Mouse (Mus musculus) hindlimb bud, embryonic 11.5 days (tissue): ENCODE results near the gene C1rl.

Experiments used
- DNase-seq: peaks from one replicate; pipeline ENCODE4 v3.0.0-alpha.2; 2012; ENCODE audit warnings: low read depth, low spot score; ENCODE audit errors: extremely low spot score

C1rl gene

GRCm38 (mm10) chr6:124492842-124493561, at the start of gene C1rl:
Gene C1rl, plus strand, starts transcription at chr6:124493113.
- peak; percentile 92 for DNase-seq

DNA sequence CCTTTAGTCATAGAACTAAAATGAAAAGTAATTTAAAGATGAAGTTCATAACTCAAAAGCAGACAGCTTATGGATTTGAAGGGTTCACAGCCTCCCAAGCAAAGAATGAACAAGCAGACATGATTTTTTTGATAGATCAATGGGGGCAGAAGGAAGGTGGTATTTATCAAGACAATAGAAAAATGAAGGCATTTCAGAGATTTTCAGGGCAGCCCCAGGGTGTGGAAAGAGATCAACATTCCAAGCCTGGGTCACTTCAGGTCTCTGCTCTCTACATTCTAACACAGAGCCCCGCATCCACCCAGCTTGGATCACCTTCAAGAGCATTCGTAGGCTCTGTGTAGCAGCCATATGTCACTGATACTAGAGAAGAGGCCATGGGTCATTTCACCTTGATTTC, 49.6 kb upstream of the C1rl start:
- no peak for DNase-seq

DNA sequence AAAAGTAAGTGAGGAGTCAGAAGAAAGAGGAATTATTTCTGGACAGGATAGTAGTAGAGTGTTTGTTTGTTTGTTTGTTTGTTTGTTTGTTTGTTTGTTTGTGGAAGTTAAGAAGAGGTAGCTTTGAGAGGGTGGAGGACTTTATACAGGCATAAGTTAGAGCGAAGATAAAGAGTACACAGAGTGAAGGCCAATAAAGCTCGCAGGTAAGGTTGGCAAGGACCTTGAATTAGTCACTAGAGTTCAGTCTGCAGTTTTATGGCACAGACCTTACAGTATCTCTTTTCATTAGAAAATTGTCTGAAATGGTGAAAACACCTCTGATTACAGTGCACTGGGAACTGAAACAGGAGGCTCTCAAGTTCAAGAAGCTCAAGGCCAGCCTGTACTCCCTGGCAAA, 46.9 kb upstream of the C1rl start:
- DNase-seq: no peak

GRCm38 (mm10) chr6:124446459-124446858, 46.5 kb upstream of the C1rl start:
- no peak for DNase-seq

DNA sequence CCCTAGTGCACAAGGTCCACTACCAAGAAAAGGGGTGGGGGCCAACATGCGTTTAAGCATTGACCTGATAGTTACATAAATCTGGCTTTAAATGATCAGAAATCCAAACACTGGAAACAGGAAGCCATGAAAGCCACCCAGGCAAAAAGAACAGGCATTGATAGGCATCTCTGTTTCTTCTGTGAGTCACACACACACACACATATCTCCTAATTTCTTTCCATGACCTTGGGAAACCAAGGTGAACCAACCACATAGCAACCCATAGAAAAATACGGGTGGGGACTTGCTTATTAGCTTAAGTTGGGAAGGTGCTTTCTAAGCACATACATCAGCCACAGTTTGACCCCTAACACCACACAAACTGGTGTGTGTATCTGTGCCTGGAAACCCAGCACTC, 45.6 kb upstream of the C1rl start:
- DNase-seq: no peak

DNA sequence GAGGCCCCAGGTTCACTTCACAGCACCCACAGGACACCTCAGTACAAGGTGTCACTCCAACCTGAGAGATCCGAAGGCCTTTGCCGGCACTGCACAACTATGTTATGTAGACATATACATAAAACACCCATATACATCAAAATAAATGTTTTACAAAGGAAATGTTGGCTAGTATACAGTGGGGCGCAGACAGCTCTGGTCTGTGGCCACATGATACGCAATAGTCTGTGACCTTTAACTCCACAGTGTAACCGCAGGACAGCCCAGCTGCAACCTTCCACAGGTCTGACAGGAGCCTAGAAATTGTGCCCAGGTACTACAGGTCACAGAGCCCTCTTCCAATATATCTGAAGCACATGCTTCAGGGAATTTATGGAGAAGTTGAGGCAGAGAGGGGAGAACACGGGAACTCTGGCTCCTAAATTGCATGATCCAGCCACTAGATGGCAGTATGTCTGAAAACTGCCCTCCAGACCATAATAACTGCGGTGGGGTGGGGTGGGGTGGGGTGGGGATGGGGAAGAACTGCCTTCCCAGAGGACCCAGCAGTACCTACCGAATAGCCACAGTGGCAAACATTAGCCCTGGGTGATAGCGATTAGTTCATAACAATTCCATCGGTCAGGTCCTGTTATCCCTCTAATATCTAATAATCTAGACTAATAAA, 44.6 kb upstream of the C1rl start:
- no peak for DNase-seq

DNA sequence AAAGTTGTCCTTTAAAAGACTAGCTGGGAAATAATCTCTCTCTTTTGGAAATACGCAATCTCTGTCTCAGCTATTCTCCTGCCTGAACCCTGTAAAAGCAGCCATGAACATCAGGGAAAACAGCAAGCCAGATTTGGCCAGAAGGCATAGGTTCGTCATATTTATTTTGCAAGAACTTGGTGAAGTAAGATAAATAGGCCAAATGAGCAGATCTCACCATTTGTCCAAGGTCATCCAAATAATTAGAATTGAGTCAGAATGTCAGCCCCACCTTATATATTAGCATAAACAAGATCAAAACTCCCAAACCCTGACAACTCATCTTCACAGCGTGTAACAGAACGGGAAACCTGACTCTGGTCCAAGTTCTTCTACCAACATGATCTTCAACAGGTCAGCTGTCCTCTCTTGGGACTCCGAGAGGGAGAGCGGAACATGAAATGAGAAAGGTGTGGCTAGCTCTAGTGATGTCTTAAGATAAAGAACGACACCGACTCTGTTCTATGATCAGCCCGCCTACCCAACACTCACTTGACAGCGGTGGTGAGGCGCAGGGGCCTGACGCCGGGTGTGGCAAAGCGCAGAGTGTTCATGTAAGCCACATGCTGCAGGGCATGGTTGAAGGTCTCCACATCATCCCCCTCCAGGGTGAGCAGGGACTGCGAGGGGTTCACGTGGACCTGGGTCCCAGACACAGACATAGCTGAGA, 43.8 kb upstream of the C1rl start:
- DNase-seq: no peak

DNA sequence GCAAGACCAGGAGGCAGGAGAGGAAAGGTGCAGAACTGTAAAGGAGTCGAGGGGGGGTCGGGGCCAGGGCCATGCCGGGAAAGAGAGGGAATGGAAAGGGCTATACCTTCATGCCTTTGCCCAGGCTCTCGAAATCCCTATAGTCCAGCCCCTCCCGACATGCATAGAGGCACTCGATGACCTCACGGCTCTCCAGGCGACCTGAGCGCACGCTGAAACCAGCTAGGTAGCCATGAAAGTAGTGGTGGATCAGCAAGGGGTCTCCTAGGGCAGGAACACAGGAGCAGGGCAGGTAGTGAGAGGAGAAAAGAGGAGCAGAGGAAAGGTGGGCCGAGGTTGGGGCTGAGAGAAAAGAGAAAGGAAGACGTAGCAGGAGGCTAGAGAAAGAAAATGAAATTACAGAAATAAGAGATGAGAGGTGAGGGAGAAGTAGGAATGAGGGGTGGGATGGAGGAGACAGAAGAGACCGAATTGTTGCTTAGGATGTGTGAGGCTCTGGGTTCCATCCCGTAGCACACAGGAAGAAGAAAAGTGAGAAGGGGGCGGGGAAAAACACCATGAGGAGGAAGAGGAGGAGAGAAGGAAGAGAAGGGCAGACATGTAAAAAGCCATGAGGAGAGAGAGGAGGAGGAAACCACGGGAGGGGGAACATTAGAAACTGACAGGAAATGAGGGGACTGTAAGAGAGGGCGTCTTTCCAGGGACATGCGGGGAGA, 43.1 kb upstream of the C1rl start:
- DNase-seq: no peak

DNA sequence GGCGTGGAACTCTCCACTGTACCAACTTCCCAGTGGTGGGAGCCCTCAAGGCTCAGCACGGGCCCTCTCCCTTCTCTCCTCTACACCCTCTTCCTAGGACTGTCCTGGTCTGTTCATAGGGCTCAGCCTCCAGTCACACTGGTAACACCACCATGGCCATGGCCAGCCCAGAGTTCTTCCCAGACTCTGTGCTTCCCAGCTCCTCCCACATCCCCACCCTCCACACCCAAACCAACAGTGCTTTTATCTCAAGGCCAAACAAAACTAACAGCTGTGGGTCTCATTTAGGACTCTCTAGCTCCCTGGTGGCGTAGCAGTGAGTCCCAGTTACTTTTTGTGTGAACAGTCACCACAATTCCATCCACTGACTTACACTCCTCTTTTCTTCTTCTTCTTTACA, 40.9 kb upstream of the C1rl start:
- no peak for DNase-seq

DNA sequence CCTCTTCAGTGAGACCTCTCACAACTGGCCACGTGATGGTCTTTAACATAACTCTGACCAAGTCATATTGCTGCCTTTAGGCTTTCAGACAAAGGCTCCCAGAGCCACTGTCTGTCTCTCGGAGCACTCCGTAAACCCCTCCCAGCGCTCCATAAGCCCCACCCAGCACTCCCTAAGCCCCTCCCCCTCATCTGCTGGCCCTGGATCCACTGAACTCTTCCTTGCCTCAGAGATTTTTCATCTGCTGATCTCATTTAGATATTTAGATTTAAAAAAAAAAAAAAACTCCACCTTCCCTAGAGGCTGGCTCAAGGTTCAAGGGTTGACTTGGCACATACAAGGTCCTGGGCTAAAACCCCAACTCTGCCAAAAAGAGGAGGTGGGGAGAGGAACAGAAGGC, 39.2 kb upstream of the C1rl start:
- DNase-seq: no peak

GRCm38 (mm10) chr6:124456243-124456642, 36.7 kb upstream of the C1rl start:
- DNase-seq: no peak

DNA sequence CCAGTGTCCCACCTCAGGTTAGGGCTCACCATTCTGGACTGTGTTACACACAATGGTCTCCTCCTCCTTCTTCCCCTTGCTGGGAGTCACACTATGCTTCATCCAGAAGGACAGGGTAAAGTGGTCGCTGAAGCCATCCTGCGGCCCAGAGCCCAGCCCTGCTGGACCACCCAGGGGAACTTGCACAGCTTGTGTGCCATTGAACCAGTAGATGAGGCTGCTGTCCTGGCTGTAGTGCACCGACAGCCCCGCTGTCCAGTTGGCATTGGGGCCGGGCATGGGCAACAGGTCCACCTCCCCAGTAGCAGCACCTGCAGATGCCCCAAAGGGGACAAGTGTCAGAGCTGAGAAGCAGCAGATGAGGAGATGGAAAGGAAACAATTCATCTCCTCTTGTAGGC, 35.1 kb upstream of the C1rl start:
- no peak for DNase-seq

DNA sequence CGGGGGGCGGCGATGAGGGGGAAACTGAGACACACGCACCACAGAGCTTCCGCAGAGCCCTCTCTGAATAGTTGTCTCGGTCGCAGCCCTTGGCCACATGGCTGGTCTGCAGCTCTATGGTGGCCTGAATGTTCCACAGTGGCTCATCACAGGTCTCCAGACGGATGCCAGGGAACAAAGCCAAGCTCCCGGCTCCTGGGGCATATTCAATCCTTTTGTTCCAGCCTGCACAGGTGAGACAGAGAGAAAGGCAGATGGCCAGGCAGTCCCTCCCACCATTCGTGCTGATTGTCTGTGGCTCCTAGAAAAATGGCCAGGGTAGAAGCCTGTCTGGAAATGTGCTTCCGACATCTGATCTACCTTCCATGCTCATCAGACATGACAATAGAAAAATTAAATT, 34.4 kb upstream of the C1rl start:
- no peak for DNase-seq

- no peak for DNase-seq
Measured at GRCm38 (mm10) chr6:124459388-124459787, 33.5 kb upstream of the C1rl start.

- no peak for DNase-seq
Measured at GRCm38 (mm10) chr6:124463881-124464291, 29.0 kb upstream of the C1rl start.

- DNase-seq: peak; percentile 31
Measured at GRCm38 (mm10) chr6:124464305-124465271, 28.3 kb upstream of the C1rl start, which contains the start of gene Clstn3. Gene Clstn3, minus strand, starts transcription at chr6:124464794.

GRCm38 (mm10) chr6:124465299-124465698, 27.6 kb upstream of the C1rl start:
- no peak for DNase-seq

DNA sequence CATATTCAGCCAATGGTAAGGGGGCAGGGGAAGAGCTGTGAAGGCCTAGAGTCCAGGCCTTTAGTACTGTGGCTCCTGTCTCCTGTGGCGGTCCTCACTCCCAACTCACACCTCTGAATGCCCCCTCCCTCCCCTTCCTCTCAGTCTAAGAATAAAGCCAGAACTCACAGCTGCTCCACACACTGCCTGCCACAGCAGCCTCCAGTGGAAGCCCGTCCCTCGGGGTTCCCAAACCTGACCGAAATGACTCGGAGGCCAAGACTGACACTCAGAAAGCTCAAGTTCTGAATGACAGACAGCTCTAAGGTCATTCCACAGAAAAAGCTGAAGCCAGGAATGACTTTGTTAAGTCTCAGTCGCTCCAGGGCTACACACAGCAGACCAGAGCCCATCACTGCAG, 27.2 kb upstream of the C1rl start:
- no peak for DNase-seq

DNA sequence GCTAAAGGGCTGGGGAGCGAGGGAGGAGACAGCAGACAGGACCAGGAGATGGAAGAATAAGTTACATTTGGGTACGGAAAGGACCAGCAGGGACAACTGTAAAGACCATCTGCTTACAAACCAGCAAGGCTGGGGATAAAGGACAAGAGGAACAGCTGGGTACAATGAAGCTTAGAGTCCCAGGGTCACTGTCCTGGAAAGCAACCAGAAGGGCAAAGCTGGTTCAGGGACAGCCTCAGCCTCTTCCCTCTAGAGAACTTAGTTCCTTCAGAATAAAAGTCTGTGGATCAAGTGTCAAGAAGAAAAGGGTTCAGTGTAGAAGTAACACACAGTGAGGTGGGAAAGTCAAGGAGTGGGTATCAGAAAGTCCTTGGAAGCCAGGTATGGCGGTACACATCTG, 21.8 kb upstream of the C1rl start:
- no peak for DNase-seq
